Mouse (Mus musculus) midbrain, postnatal 0 days (tissue): ENCODE data around the gene Adamts7. TPM values are rescaled to one million over a fixed set of nuclear protein-coding genes. Genes with fewer than 3 reads are reported as not detected.

Source experiments
- ATAC-seq: fragments of 200-750 bp; cut with Nextera tagmentation; 2 replicates; pipeline ENCODE4 v1.8.0; 2017; ENCODE audit warnings: moderate number of reproducible peaks, mild to moderate bottlenecking, moderate TSS enrichment, moderate library complexity; ENCODE audit not compliant: low FRiP score
- DNase-seq: peaks from one replicate; pipeline ENCODE4 v3.0.0-alpha.2; 2015; ENCODE audit warnings: low spot score
- H3K27ac ChIP-seq: fragments of 300-500 bp; sonication (generic); 2 replicates; pipeline ENCODE4 v1.5.1; 2014; ENCODE audit warnings: low read depth, mild to moderate bottlenecking, low read length, mixed read lengths
- H3K27me3 ChIP-seq: fragments of 300-500 bp; sonication (generic); 2 replicates; pipeline ENCODE4 v1.6.1; 2014; ENCODE audit warnings: low read length, control low read depth, mixed read lengths; ENCODE audit not compliant: insufficient read depth
- H3K36me3 ChIP-seq: fragments of 300-500 bp; sonication (generic); 2 replicates; pipeline ENCODE4 v1.6.1; 2014; ENCODE audit warnings: low read length, control low read depth, mixed read lengths; ENCODE audit not compliant: insufficient read depth
- H3K4me1 ChIP-seq: fragments of 300-500 bp; sonication (generic); 2 replicates; pipeline ENCODE4 v1.6.1; 2014; ENCODE audit warnings: mild to moderate bottlenecking, control low read depth, antibody characterized with exemption, low read length, mixed read lengths; ENCODE audit not compliant: insufficient read depth
- H3K4me2 ChIP-seq: fragments of 300-500 bp; sonication (generic); 2 replicates; pipeline ENCODE4 v1.6.1; 2014; ENCODE audit warnings: low read depth, mild to moderate bottlenecking, low read length, mixed read lengths; ENCODE audit not compliant: poor library complexity, severe bottlenecking
- H3K4me3 ChIP-seq: fragments of 300-500 bp; sonication (generic); 2 replicates; pipeline ENCODE4 v1.5.1; 2014; ENCODE audit warnings: low read depth, mild to moderate bottlenecking, low read length, moderate library complexity
- H3K9ac ChIP-seq: fragments of 300-500 bp; sonication (generic); replicated peaks from 2 replicates; pipeline ENCODE4 v1.6.1; 2014; ENCODE audit warnings: mild to moderate bottlenecking, low read length, moderate library complexity, mixed read lengths; ENCODE audit not compliant: poor library complexity, severe bottlenecking
- H3K9me3 ChIP-seq: fragments of 300-500 bp; sonication (generic); 2 replicates; pipeline ENCODE4 v1.6.1; 2016; ENCODE audit warnings: low read length, control low read depth
- CTCF ChIP-seq: IDR thresholded peaks from 2 replicates; pipeline ENCODE4 v1.5.1; 2016; ENCODE audit warnings: antibody characterized with exemption, mild to moderate bottlenecking
- WGBS: fragments of 180-500 bp; shearing (Covaris S2); extraction: QIAGEN DNeasy Blood & Tissue Kit; methylation state at CpG from one replicate; pipeline ENCODE4 v1.1.7; 2014; 5-methylcytosine and 5-hydroxymethylcytosine counted together
- polyA plus RNA-seq: library from polyadenylated mRNA; unstranded; fragments of >200 nt; fragmentation: Nextera tagmentation; extraction: Ambion mirVana; gene quantifications from 2 replicates; pipeline ENCODE4 v1.2.1, GENCODE M21; 2015
- total RNA-seq: library from RNA; depleted of rRNA; stranded (reverse); fragments of >200 nt; gene quantifications from 2 replicates; pipeline ENCODE4 v1.2.3, GENCODE M21; 2014; rRNA removed

Gene Adamts7
- total and polyA plus RNA-seq, 2 experiments from 2014 or later = 3.1 to 8.9 TPM

- TF ChIP-seq CTCF = no peak
- Histone ChIP-seq H3K27me3 (no peaks in the 10 kb centered on the region), H3K27ac (no peak overlapping the region), H3K9ac (no peak overlapping the region), H3K36me3 (peaks cover 6% of the 10 kb centered on the region; the same call in 1 of the 2 replicates), H3K4me2 (no peak overlapping the region), H3K4me3 (no peak overlapping the region), H3K4me1 (no peaks in the 10 kb centered on the region), H3K9me3 (no peaks in the 10 kb centered on the region)
- 92% methylated on average over 5 of the region's 5 CpGs for WGBS
- ATAC-seq (no peak), DNase-seq (no peak)
Measured at GRCm38 (mm10) chr9:90250141-90250775, 87.4 kb downstream of the Adamts7 start.

GRCm38 (mm10) chr9:90250964-90251750 lies 88.3 kb downstream of the Adamts7 start:
- no peak for DNase-seq
- TF ChIP-seq CTCF = no peak
- ATAC-seq = no peak

GRCm38 (mm10) chr9:90253181-90253580 lies 90.3 kb downstream of the Adamts7 start:
- ATAC-seq (no peak), DNase-seq (no peak)
- Histone ChIP-seq H3K36me3 (no peaks in the 10 kb centered on the region), H3K4me3 (no peak overlapping the region), H3K9ac (no peak overlapping the region), H3K27me3 (no peaks in the 10 kb centered on the region), H3K27ac (no peak overlapping the region), H3K4me2 (no peak overlapping the region), H3K9me3 (no peaks in the 10 kb centered on the region), H3K4me1 (no peaks in the 10 kb centered on the region)
- TF ChIP-seq CTCF = no peak
- 93% methylated on average over 2 of the region's 2 CpGs for WGBS

More at GRCm38 (mm10) chr9:90250964-90251750, 88.3 kb downstream of the Adamts7 start:
- Histone ChIP-seq H3K9ac (no peak overlapping the region), H3K4me3 (no peak overlapping the region), H3K9me3 (no peaks in the 10 kb centered on the region), H3K4me2 (no peak overlapping the region), H3K27ac (no peak overlapping the region), H3K4me1 (no peaks in the 10 kb centered on the region), H3K36me3 (peaks cover 4% of the 10 kb centered on the region; the same call in 1 of the 2 replicates), H3K27me3 (no peaks in the 10 kb centered on the region)
- 92% methylated on average over 13 of the region's 13 CpGs for WGBS

- Histone ChIP-seq H3K4me1 (no peaks in the 10 kb centered on the region), H3K27ac (no peak overlapping the region), H3K27me3 (no peaks in the 10 kb centered on the region), H3K9me3 (no peaks in the 10 kb centered on the region), H3K9ac (no peak overlapping the region), H3K36me3 (no peaks in the 10 kb centered on the region), H3K4me2 (no peak overlapping the region), H3K4me3 (no peak overlapping the region)
- DNase-seq = peak; percentile 54
- no peak for ATAC-seq
- WGBS = 33% methylated on average over 6 of the region's 6 CpGs
- no peak for TF ChIP-seq CTCF
Measured at GRCm38 (mm10) chr9:90255844-90256405, 93.1 kb downstream of the Adamts7 start.

- H3K4me1 ChIP-seq = no peaks in the 10 kb centered on the region
- H3K27me3 ChIP-seq = no peaks in the 10 kb centered on the region
- 86% methylated on average over 7 of the region's 7 CpGs for WGBS
- no peak overlapping the region for H3K9ac ChIP-seq
- 0 out of 2 replicates have a peak, but pooled peaks have one; percentile 4 for ATAC-seq
- H3K9me3 ChIP-seq = no peaks in the 10 kb centered on the region
- no peak overlapping the region for H3K4me2 ChIP-seq
- H3K4me3 ChIP-seq = no peak overlapping the region
- no peak for TF ChIP-seq CTCF
- H3K36me3 ChIP-seq = no peaks in the 10 kb centered on the region
- no peak for DNase-seq
- no peak overlapping the region for H3K27ac ChIP-seq
Measured at GRCm38 (mm10) chr9:90257220-90257619, 94.4 kb downstream of the Adamts7 start.

Other genes starting within 250 kb of the Adamts7 start
- 18.5 and 21.4 TPM in 2 replicates for gene Ctsh, start 108.9 kb upstream of the Adamts7 start, total RNA-seq
- gene Ctsh, start 108.9 kb upstream of the Adamts7 start, polyA plus RNA-seq = 33.1 and 35.5 TPM in 2 replicates
- gene Morf4l1, start 48.3 kb upstream of the Adamts7 start, total RNA-seq = 241 and 283 TPM in 2 replicates
- gene Morf4l1, start 48.3 kb upstream of the Adamts7 start, polyA plus RNA-seq = 652 and 688 TPM in 2 replicates
- 17.8 and 21.6 TPM in 2 replicates for gene Tbc1d2b, start 107.7 kb downstream of the Adamts7 start, total RNA-seq
- gene Tbc1d2b, start 107.7 kb downstream of the Adamts7 start, polyA plus RNA-seq = 3.2 and 3.7 TPM in 2 replicates